Mouse (Mus musculus) gastrocnemius, adult 8-10 months (tissue): ENCODE measurements around the gene Trip10. TPM values are rescaled to one million over a fixed set of nuclear protein-coding genes. Genes with fewer than 3 reads are reported as not detected.
"Not testable (repeated sequence)": the region's sequence is repeated elsewhere in the genome, so short reads cannot be mapped to it uniquely, and the experiment has no call there.

Experiments used
- DNase-seq, 2 experiments: peaks; one replicate each; pipeline ENCODE4 v3.0.0; 2022; ENCODE audit warnings: low spot score in 2 of 2
- total RNA-seq, 4 experiments: library from RNA; stranded (reverse); gene quantifications; 2 replicates each; pipeline ENCODE4 v1.2.4; 2022

The Trip10 gene
- total RNA-seq, 4 experiments from 2014 or later = 169 to 191 (median 176) TPM

DNA sequence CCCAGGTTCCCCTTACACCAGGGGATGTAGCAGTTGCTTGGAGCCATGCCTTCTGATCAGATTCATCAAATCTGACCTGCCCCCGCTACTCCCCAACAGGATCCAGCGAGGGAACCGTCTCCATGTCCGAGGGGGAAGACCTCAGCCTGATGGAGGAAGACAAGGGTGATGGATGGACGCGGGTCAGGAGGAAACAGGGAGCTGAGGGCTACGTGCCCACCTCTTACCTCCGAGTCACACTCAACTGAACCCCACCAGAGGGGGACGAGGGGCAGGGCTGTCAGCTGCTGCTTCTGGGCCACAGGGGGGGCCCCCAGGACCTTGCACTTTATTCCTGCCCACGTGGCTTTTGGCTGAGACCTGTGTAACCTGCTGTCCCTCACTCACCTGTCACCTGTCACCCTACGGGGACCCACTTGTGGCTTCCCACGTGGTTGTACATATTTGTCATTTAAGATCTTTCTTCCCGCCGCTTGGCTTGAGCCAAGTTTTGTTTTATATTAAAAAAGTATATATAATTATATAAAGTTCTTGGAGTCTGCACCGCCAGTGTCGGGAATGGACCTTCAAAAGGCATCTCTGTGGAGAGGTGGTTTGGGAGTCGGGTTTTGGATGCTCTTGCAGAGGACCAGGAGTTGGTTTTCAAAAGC lies 13.8 kb downstream of the Trip10 start:
- no peak for DNase-seq

DNA sequence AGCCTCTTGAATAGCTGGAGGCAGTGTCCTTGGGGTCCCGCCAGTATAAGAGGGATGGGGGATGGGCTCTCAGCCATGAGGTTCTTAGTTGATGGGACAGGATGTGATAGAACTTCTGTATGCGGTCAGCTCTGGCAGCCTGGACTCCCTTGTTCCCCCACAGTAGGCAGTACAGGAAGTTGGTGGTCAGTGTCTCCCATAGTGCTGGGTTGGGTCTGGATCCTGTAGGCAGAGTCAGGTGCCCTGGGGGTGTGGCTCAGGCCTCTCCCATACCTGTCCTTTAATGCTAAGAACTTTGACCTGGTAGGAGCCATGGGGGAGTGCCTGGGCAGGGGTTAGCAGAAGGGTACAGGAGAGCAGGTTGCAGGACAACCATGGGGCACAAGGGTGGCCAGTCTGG lies 14.9 kb downstream of the Trip10 start:
- no peak for DNase-seq

DNA sequence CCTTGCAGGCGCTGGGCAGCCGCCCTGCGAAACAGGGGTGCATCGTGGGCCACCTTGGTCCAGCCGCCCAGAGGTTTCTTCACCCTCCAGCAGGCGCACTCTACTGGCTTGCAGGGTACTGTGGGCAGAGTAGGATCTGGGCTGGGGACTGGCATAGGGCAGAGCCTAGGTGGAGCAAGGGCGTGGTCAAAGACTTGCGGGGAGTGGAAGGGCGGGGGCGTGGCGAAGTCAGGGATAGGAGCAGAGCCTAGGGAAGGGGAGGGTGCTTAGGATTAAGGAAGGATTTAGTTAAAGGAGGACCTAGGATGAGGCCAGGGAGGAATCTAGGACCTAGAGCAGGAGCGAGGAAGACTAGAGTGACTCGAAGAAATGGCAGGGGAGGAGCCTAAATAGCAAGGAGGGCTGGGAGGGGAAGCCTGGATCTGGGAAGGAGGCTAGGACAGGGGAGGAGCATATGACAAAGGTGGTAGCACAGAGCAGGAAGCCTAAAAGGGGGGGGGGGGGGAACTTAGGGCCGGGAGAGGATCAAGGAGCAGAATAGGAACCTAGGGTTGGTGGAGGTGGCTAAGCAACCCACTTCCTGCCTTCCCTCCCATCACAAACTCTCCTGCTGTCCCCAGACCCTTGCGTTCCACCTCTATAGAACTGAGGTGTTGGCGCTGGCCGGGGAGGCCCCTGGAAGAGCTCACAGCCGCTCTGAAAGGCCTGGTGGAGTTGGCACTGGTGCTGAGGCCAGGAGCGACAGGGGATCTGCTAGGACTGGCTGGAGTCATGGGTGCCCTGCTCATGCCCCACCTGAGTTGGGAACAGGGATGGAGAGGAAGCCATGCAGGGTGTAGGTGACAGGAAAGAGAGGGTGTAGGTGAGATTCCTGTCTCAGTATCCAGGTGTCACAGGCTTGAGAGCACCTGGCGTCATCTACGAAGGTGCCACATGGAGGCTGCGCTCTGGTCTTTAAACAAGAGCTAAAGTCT lies 16.0 kb downstream of the Trip10 start:
- DNase-seq = peak; percentile 61 to 81

DNA sequence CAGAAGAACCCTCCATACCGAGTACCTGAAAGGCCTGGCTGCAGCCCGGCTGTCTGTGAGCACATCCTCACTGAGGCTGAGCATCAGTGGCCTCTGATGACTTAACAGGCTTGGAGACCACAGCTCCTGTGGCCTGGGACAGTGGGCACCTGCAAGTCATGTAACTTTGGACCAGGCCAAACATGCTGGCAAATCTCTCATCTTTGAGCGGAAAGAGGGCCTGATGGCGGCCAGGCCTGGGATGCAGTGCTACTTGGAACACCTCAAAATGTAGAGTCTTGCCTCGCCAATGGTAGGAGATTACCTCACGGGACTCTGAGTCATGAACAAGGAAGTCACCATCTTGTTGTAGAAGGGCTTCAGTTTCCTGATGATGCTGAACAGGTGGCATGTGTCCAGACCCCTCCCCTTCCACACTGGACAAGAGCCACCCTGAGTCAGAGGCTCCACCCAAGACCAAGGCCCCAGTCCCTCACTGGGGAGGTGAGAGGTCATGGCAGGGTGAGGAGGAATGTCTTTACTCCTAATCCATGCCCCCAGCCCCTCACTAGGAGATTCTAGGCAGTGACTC lies 18.4 kb downstream of the Trip10 start:
- DNase-seq = peak; percentile 59 to 75

DNA sequence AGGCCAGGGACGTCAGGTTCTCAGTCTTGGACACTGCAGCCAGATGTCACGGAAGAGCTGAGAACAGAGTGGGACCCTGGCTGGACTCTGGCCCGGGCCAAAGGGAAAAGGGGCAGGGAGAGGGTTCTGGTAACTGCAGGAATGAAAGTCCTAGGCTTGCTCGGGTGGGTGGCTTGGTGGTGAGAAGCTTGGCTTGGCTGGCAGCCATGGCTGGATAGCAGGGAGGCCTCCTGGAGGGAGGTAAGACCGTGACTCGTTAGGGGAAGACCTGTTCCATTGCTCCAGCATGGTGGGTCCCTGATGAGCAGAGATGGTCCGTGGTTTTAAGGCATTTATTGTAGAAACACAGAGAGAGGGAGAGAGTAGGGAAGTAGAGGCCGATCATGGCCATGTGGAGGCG lies 22.0 kb downstream of the Trip10 start:
- no peak for DNase-seq

DNA sequence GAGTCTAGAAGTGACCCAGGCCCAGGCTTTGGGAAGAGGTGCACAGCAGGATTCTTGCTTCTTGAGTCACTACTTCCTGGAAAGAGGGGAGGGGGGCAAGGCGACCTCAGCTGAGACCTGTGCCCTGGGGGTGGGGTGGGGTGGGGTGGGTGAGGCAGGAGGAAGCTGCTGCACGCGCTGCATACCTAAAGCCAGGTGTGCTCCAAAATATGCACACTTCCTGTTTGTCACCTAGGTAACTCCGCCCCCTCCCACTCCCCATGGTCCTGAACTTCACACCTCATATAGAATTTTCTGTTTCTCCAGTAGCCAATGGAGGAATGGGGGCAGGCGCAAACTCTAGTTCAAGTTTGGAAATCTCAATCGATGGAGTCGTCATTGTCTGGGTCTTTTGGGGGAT lies 24.6 kb downstream of the Trip10 start:
- no peak for DNase-seq

DNA sequence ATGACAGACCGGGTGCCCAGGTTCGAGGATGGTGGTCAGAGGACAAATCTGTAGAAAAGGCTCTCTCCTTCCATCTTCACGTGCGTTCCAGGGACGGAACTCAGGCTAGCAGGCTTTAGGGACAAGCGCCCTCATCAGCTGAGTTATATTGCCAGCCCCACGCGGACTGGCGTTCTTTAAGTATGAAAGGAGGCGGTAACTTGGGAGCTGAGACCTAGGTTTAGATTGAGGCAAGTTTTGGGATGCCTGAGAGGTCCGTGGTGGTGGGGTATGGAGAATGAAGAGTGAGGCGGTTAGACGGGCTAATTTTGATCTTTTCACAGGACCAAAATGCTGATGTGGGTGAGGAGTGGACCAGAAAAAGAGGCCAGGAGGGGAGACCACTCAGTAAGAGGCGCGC lies 25.4 kb downstream of the Trip10 start:
- DNase-seq = no peak

DNA sequence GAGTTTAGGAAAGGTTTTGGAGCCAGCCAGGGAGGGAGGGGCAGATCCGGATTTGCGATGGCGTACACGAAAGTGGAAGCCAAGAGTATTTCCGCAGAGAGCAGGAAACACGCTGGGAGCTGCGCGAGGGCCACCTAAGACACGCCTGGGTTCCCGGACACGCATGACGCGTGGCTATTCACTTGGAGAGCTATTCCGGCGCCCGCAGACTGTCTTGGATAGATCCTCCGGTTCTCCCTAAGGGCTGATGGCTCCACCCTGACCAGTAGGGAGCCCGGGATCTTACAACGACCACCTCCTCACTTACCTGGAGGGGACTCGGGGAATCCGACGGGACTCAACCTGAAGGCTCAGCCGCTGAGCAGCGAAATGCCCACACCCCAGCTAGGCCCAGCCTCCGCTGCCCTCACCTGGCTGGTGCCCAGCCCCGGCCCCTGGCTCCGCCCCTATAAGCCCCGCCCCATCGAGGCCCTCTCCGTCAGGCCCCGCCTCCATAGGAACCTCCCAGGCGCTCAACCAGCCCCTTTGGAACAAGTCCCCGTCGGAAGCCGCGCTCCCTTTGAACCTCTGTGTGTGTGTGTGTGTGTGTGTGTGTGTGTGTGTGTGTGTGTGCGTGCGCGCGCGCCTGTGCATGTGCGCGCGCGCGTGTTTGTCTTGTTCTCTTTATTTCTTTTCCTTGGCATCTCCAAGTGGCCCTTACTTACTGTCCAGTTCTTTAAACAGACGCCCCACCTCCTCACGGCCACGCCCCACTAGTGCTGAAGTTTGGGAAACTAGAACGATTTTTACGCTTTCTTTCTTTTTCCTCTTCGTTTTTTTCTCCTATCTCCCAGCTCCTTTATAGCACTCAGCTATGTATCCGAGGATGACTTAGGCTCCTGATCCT lies 26.1 kb downstream of the Trip10 start:
- peak; percentile 89 for DNase-seq

DNA sequence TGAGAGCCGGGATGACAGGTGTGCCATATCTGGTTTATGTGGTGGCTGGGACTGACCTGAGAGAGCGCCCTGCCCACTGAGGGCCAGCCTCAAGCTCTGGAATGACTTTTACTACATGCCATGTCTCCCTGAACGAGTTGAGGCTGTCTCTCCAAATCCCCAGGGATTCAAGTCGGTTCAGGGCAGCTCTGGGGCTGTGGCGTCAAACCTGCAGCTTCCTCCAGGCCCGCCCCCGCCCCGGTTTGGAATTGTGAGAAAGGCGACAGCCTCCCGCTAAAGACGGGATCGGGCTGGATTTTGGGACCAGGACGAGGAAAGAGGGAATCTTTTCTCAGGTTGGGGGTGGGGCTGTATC lies 26.7 kb downstream of the Trip10 start:
- no peak for DNase-seq

DNA sequence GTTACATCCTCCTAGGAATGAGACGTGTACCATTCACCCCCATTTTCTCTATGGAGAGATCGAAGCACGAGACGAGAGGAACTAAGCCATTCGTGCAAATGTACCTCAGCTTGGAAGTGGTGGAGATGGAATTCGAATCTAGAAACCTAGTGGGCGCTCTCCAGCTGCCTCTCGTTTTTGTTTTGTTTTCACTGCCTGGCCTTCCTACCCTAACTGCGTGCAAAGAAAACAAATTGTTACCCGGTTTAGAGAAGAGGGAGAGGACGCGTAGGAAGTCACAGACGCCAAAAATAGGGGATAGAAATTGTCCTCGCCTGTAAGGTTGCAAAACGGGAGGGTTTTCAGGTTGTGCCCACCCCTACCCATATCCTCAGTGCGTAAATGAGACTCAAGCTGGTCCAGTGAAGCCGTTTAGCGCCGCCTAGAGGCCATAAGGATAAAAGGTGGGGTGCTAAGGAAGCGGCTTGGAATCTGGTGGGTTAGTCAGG lies 27.4 kb downstream of the Trip10 start:
- peak; percentile 60 to 75 for DNase-seq

DNA sequence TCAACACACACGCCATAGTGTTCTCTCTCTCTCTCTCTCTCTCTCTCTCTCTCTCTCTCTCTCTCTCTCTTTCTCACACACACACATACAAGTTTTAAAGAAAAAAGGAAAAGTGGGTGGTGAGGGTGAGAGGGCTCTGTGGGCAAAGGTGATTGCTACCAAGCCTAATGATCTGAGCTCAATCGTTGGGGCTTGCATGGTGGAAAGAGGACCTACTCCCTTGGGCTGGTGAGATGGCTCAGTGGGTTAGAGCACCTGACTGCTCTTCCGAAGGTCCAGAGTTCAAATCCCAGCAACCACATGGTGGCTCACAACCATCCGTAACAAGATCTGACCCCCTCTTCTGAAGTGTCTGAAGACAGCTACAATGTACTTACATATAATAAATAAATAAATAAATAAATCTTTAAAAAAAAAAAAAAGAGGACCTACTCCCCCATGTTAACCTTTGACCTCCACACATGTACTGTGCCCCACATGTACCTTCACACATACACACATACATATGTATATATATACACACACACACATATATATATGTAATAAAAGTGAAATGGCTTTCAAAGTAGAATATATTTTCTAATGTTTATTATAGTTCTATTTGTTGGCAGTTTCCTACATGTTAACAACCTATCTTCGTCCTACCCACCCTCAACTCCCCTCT lies 28.5 kb downstream of the Trip10 start:
- DNase-seq = not testable (repeated sequence)

DNA sequence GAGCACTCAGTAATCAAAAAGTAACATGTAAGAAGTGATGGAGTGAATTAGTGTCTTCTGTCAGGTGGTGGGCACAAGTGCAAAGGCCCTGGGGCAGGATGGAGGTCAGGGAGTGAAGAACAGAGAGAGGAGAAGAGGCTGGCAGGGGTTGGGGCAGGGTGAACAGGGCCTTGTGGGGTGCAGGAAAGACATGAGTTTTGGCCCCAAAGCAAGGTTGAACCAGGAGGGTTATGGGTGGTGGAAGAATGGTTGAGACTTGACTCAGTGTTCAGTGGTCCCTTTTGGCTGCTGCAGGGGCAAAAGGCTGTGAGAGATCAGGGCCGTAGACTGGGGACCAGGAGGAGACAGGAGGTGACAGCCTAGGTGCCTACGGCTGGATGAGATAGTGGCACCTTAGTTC lies 29.3 kb downstream of the Trip10 start:
- no peak for DNase-seq

DNA sequence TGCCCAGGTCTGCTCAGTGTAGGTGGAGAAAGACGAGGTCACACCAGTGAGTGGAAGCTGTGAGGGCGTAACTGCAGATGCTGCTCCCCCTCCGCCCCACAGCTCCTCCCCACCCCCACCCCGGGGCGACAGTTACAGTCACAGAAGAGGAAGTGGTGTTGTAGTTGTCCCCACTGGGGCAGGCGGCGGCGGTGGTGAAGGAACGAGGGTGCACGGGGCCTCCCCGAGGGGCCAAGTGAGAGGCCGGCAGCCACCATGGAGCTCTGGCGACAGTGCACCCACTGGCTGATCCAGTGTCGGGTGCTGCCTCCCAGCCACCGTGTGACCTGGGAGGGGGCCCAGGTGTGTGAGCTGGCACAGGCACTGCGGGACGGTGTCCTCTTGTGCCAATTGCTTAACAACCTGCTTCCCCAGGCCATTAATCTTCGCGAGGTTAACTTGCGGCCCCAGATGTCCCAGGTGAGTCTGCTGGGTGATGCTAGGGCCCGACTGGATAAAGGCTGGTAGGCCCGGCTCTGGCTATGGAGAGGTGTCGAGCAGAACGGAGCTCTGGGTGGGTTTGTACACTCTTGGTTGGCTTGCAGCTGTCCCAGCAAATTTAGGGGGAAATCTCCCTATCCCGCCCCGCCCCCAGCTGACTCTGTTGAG lies 29.8 kb downstream of the Trip10 start, which contains the start of gene Vav1:
TSS of gene Vav1 (plus strand) at position 158 of the 648 bp plus-strand sequence.
- DNase-seq = no peak

DNA sequence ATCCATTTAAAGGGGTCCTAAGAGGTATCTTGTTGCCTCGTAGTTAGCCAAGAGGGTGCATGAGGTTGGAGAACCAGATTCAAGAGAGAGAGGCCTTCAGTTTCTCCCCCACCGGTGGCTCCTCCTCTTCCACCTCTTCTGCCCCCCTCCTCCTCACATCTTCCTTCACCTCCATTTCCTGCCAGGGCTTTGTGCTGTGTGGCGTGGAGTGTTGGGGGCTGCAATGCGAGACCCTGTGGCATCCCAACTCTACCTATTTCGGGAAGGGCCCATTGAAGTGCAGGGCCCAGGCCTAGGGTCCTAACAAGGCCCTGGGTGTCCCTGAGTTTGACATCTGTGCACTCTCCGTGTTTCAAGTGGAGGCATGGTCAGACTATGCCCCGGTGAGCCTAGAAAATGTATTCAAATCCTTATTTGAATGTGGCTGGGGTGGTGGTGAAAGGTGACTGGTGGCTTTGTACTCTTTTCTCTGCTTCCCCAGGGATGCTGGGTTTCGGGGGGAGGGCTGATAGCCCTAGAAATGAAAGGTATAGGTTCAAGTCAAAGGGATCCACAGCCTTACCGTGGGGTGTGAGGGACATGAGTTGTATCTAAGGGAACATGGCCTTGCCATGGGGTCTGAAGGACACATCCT lies 30.5 kb downstream of the Trip10 start:
- DNase-seq = no peak

DNA sequence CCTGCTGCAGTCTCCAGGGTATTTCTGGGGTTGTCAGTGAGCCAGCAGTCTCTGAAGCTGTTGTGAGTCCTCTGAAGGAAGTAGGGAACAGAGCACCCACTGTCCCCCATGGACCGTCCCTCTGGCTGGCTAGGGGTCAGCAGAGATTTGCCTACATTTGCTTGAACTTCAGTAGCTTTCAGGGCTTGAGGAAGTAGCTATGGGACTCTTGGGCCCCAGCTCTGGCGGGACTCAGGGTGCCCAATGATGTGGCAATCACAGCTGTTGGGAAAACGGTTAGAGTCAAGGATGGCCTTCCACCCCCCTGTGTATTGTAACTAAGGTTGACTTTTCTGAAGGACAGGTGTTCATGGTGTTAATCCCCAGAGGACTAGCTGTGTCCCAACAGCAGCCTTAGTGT lies 31.2 kb downstream of the Trip10 start:
- DNase-seq = no peak

DNA sequence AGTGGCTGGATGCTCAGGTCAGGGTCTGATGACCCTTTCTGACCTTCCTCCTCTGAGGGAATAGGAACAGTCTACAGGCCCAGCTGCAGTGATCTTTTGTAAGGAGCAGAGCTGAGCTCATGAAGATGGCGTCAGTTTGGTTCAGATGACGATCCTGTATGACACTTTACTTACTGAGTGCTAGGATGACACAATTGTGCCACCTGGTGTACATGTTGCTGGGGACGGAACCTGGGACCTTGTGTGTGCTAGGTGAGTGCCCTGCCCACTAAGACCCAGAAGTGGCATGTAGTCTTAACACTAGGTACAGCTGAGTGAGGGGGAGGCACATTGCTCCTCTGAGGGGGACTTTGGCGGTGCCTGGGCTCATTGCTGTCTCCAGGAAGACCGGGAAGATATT lies 34.7 kb downstream of the Trip10 start:
- no peak for DNase-seq

DNA sequence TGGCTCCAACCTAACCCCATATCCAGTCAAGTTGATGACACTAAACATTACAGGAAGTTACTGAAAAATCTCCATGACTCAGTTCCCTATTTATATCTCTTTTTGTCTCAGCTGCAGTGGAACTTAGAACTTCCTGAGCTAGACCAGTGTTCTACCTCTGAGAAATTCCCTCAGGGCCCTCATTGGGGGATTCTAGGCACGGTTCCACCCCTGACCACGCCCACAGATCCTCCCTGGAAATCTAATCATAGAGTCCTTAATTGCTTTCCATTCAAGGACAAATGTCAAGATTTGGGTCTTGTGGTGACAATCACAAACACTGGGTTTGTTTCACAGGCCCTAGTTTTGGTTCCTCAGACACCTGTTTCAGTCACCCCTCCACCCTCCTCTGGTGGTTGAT lies 35.8 kb downstream of the Trip10 start:
- no peak for DNase-seq

DNA sequence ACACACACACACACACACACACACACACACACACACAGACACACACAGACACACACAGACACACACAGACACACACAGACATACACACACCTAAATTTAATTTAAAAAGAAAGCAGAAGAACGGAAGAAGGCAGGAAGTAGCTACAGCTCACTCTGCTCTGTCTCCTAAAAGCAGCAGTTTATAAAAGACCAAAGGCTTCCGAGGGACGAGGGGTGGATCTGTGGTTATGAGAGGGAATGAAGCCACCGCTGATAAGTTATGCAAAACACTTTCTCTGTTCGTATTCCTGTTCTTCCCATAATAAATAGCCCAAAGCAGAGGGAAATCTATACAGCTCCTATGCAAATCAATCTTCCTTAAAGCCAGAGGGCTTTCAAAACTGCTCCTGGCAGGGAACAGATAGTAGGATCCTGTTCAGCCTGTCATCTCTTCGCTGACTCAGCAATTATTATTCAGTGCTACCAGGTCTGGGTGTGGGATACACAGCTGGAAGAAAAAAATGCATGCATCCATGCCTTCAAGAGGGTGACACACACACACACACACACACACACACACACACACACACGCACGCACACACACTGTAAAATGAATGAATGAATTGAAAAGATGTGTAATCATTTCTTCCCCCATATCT lies 37.6 kb downstream of the Trip10 start:
- DNase-seq = no peak

DNA sequence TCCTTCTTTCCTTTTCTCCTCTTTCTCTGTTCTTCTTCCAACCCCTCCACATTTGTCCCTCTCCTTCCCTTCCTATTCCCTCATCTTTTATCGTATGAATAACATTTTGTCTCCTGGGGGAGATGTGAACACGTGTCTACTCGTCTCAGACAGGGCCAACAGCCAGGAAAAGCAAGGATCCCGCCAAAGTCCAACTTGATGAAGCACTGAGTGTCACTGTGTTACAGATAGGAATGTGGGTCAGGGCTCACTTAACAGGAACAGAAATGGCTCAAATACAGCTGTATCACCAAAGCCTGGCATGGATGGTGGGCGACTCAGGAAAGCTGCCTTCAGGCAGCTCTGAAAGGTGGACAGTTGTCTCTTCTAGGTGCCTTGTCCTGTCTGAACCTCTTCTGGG lies 40.0 kb downstream of the Trip10 start:
- no peak for DNase-seq
